Comparison of ENCODE assay signal across 34 mouse cellular contexts in genomic region chr12:75359500-75359899, GRCm38 (mm10). TPM values are rescaled to one million over a fixed set of nuclear protein-coding genes. Genes with fewer than 3 reads are reported as not detected.
DNase-seq lines count a peak whose midpoint lies in the region; ATAC-seq and TF ChIP-seq lines count a peak whose summit lies in the region.
"Had no signal": no experiment of that assay in that cellular context is flagged by ENCODE, and none has a peak within 500 bp of the region (broad histone marks: within the 10 kb centered on the region; RNA-seq: fewer than 3 reads in every experiment).

No protein-coding gene starts in this region.

- H3K36me3 ChIP-seq in heart, adult 2 months (ENCODE audit: control insufficient read depth, insufficient read depth, low read length): peaks cover 20% of the 10 kb centered on the region
- no peaks in the 10 kb centered on the region for H3K36me3 ChIP-seq in midbrain, embryonic 11.5 days (ENCODE audit: control insufficient read depth, insufficient read depth, low read length)
- H3K36me3 ChIP-seq in midbrain, embryonic 10.5 days: no peaks in the 10 kb centered on the region
- H3K36me3 ChIP-seq: embryonic facial prominence, embryonic 13.5 days; forebrain, embryonic 12.5 days; G1E; hindbrain, embryonic 12.5 days; limb, embryonic 15.5 days; midbrain, embryonic 15.5 days; neural tube, embryonic 12.5 days had no signal

- intact Hi-C loops in heart, adult 2 months (cut with DNase I): loop anchor here (2.0 to 5.0 kb wide), 2 partner anchors 37 to 51 kb away; partner anchors contain the start of gene Rhoj

- no peaks in the 10 kb centered on the region for H3K27me3 ChIP-seq in heart, adult 2 months (ENCODE audit: control insufficient read depth, insufficient read depth, low read length)
- no peaks in the 10 kb centered on the region for H3K27me3 ChIP-seq in midbrain, embryonic 11.5 days (ENCODE audit: control insufficient read depth, insufficient read depth, low read length)
- H3K27me3 ChIP-seq in midbrain, embryonic 10.5 days (ENCODE audit: low read depth, poor library complexity, severe bottlenecking): no peaks in the 10 kb centered on the region
- H3K27me3 ChIP-seq: CH12.LX; embryonic facial prominence, embryonic 13.5 days; forebrain, embryonic 12.5 days; heart, embryonic 12.5 days; hindbrain, embryonic 12.5 days; limb, embryonic 15.5 days; midbrain, embryonic 15.5 days; neural tube, embryonic 12.5 days had no signal

- H3K4me1 ChIP-seq in heart, adult 2 months (ENCODE audit: control insufficient read depth, insufficient read depth, low read length): peaks cover 22% of the 10 kb centered on the region
- no peaks in the 10 kb centered on the region for H3K4me1 ChIP-seq in midbrain, embryonic 11.5 days (ENCODE audit: control insufficient read depth, insufficient read depth, low read length)
- no peaks in the 10 kb centered on the region for H3K4me1 ChIP-seq in midbrain, embryonic 10.5 days
- H3K4me1 ChIP-seq: embryonic facial prominence, embryonic 13.5 days; forebrain, embryonic 12.5 days; hindbrain, embryonic 12.5 days; midbrain, embryonic 15.5 days; neural tube, embryonic 12.5 days had no signal

- no peak for TF ChIP-seq POLR2A in heart, adult 2 months (IDR thresholded peaks at IDR 0.05; ENCODE audit: insufficient read depth, low read depth, low read length)

- DNase-seq in heart, adult 2 months: peak in 1 of 2 experiments; percentile 20
- DNase-seq in heart, adult 9 months (ENCODE audit: low spot score in 2 of 2): no peak
- DNase-seq in kidney, postnatal 14 days: peak; percentile 17
- no peak for DNase-seq in kidney, adult 9 months
- DNase-seq in midbrain, embryonic 11.5 days (ENCODE audit: low spot score, missing footprints): peak; percentile 33
- DNase-seq in midbrain, embryonic 10.5 days (ENCODE audit: low spot score): no peak
- no peak for DNase-seq in layer of hippocampus, postnatal 14 days (ENCODE audit: low spot score in 2 of 2)
- DNase-seq: adrenal gland, postnatal 36 days; B cell, adult 2 months; cerebellum, adult 11 months; cerebellum, adult 9-11 months; left cerebral cortex, postnatal 4 days; right cerebral cortex, postnatal 14 days; thymus, postnatal 14 days had no signal

- WGBS in heart, adult 2 months: 23% methylated on average over 2 of the region's 2 CpGs
- WGBS in midbrain, embryonic 11.5 days: 58% methylated on average over 2 of the region's 2 CpGs
- 56% methylated on average over 2 of the region's 2 CpGs for WGBS in midbrain, embryonic 10.5 days

- ATAC-seq in midbrain, embryonic 11.5 days (ENCODE audit: low FRiP score): no peak
- ATAC-seq: intestine, postnatal 0 days; midbrain, embryonic 15.5 days; Patski had no signal

- no peak for TF ChIP-seq EP300 in heart, adult 2 months (IDR thresholded peaks at IDR 0.05; ENCODE audit: insufficient read depth, low read depth, low read length)

- peaks cover 2% of the 10 kb centered on the region; the same call in 1 of the 2 replicates for H3K79me2 ChIP-seq in heart, adult 2 months (replicated peaks; ENCODE audit: control insufficient read depth, insufficient read depth, low read length)

- H3K27ac ChIP-seq in heart, adult 2 months: peak overlapping the region; percentile 70
- no peak overlapping the region for H3K27ac ChIP-seq in midbrain, embryonic 11.5 days (ENCODE audit: low read depth, low read length)
- no peak overlapping the region for H3K27ac ChIP-seq in midbrain, embryonic 10.5 days (replicated peaks)
- H3K27ac ChIP-seq: embryonic facial prominence, embryonic 13.5 days; forebrain, embryonic 12.5 days; hindbrain, embryonic 12.5 days; limb, embryonic 15.5 days; midbrain, embryonic 15.5 days; neural tube, embryonic 12.5 days had no signal

- no peak overlapping the region for H3K9ac ChIP-seq in heart, adult 2 months (ENCODE audit: low read depth, low read length)
- H3K9ac ChIP-seq in midbrain, embryonic 11.5 days (ENCODE audit: low read length): no peak overlapping the region
- H3K9ac ChIP-seq: embryonic facial prominence, embryonic 13.5 days; forebrain, embryonic 12.5 days; heart, embryonic 12.5 days; hindbrain, embryonic 12.5 days; limb, embryonic 15.5 days; midbrain, embryonic 15.5 days; neural tube, embryonic 12.5 days had no signal

- no peak for TF ChIP-seq CTCF in heart, adult 2 months (IDR thresholded peaks at IDR 0.05)

- H3K4me2 ChIP-seq in midbrain, embryonic 11.5 days: no peak overlapping the region
- H3K4me2 ChIP-seq: embryonic facial prominence, embryonic 13.5 days; forebrain, embryonic 12.5 days; heart, embryonic 12.5 days; hindbrain, embryonic 12.5 days; limb, embryonic 15.5 days; midbrain, embryonic 15.5 days; neural tube, embryonic 12.5 days had no signal

- H3K4me3 ChIP-seq in heart, adult 2 months: no peak overlapping the region
- no peak overlapping the region for H3K4me3 ChIP-seq in midbrain, embryonic 11.5 days (ENCODE audit: low read depth, low read length)
- no peak overlapping the region for H3K4me3 ChIP-seq in midbrain, embryonic 10.5 days
- H3K4me3 ChIP-seq: embryonic facial prominence, embryonic 13.5 days; erythroblast, embryonic 14.5 days; forebrain, embryonic 12.5 days; heart, embryonic 12.5 days; hindbrain, embryonic 12.5 days; limb, embryonic 15.5 days; midbrain, embryonic 15.5 days; neural tube, embryonic 12.5 days had no signal

- H3K9me3 ChIP-seq in midbrain, embryonic 11.5 days (ENCODE audit: control insufficient read depth, low read length): no peaks in the 10 kb centered on the region
- H3K9me3 ChIP-seq in midbrain, embryonic 10.5 days (replicated peaks): no peaks in the 10 kb centered on the region
- H3K9me3 ChIP-seq: embryonic facial prominence, embryonic 13.5 days; forebrain, embryonic 12.5 days; G1E; hindbrain, embryonic 12.5 days; limb, embryonic 15.5 days; midbrain, embryonic 15.5 days; neural tube, embryonic 12.5 days had no signal

RNA-seq across cellular contexts. Expression of gene Rhoj, which starts 51.4 kb away (rescaled TPM):
- 10 to 100 TPM; 30.1 to 37.1 TPM for total RNA-seq in heart, adult 2 months (2021)
- polyA plus RNA-seq in heart, adult 2 months (2012; rRNA removed): 42.6 and 66.2 TPM in 2 replicates
- polyA plus RNA-seq in midbrain, embryonic 11.5 days (2014; fragmentation: Nextera tagmentation; extraction: Ambion mirVana): 24.8 TPM in 2 replicates
- polyA plus RNA-seq in midbrain, embryonic 10.5 days (2016; fragmentation: Nextera tagmentation; extraction: Ambion mirVana): 23.4 and 25.6 TPM in 2 replicates
- total RNA-seq in layer of hippocampus, postnatal 14 days (2021): 1 to 10 TPM; 6.1 to 6.4 TPM
- total RNA-seq: CH12.LX; common myeloid progenitor, adult 5-6 weeks had no signal
- polyA plus RNA-seq: G1E had no signal

RNA-seq across cellular contexts. Expression of gene Gphb5, which starts 57.1 kb away (rescaled TPM):
- not detected for total RNA-seq in heart, adult 2 months (2021)
- not detected in 2 replicates for polyA plus RNA-seq in heart, adult 2 months (2012; rRNA removed)
- not detected in 2 replicates for polyA plus RNA-seq in midbrain, embryonic 11.5 days (2014; fragmentation: Nextera tagmentation; extraction: Ambion mirVana)
- polyA plus RNA-seq in midbrain, embryonic 10.5 days (2016; fragmentation: Nextera tagmentation; extraction: Ambion mirVana): not detected in 2 replicates
- total RNA-seq in layer of hippocampus, postnatal 14 days (2021): not detected
- total RNA-seq: adrenal gland, adult 18-20 months; adrenal gland, postnatal 36 days; CH12.LX; common myeloid progenitor, adult 5-6 weeks; G1E; gastrocnemius, postnatal 4 days; heart, postnatal 25 days; layer of hippocampus, postnatal 10 days; left cerebral cortex, adult 8-10 months; left cerebral cortex, postnatal 4 days; megakaryocyte, adult 5-6 weeks had no signal
- polyA plus RNA-seq: embryonic facial prominence, embryonic 13.5 days; erythroblast, embryonic 14.5 days; forebrain, embryonic 12.5 days; G1E; heart, embryonic 12.5 days; hindbrain, embryonic 12.5 days; intestine, postnatal 0 days; limb, embryonic 15.5 days; liver, embryonic 16.5 days; midbrain, embryonic 15.5 days; neural tube, embryonic 12.5 days; Patski had no signal

Comparison
In these comparisons a context has a peak if more than half of its experiments do, and no peak if none do; other contexts are left out.
1. DNase-seq: peak in kidney, postnatal 14 days (single experiment) and midbrain, embryonic 11.5 days (single experiment); none in heart, adult 9 months (0 of 2), kidney, adult 9 months (single experiment), midbrain, embryonic 10.5 days (single experiment) and layer of hippocampus, postnatal 14 days (0 of 2).